Mouse (Mus musculus): ENCODE results near the gene Kcnn1.

DNA sequence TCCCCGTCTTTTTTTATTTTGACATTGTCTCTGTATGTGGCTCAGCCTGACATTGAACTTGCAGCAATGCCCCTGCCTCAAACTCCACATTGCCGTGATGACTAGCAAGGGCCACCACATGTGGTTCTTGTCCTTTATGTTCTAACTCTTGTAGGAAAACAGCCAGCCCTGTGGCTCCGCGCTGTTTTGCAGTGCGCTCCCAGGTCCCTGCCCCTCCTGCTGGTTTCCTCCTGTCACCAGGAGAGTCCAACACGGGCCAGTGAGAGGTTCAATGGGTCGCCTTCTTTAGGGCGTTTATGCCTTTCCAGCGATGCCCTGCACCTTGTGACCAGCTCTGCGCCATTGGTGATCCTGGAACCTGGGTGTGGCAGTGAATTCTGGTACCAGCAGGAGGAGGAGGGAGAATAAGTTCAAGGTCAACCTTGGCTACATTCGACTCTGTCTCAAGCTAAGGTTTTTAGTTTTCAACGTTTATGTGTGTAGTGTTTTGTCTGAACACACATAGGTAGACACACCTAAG lies 3.0 kb upstream of the Kcnn1 start:
- TF ChIP-seq CTCF (IDR thresholded peaks at IDR 0.05; ENCODE audit: extremely low read depth, insufficient read length, insufficient replicate concordance, low read depth, low read length) (no peak), POLR2A (IDR thresholded peaks at IDR 0.05; ENCODE audit: low read depth, low read length) (no peak)

Data from small intestine, adult 2 months (tissue).